Mouse (Mus musculus) left cerebral cortex, postnatal 4 days (tissue): Measurements from ENCODE around the gene Gcnt2. TPM values are rescaled to one million over a fixed set of nuclear protein-coding genes. Genes with fewer than 3 reads are reported as not detected.

Source experiments
- DNase-seq: peaks from one replicate; pipeline ENCODE4 v3.0.0-alpha.2; 2022
- intact Hi-C: fragments of 180-260 bp; cut with DNase I; formaldehyde crosslinking; loops from one replicate; pipeline ENCODE4 v1.15.1; 2025
- total RNA-seq, 2 experiments: library from RNA; stranded (reverse); gene quantifications; 2 replicates each; pipeline ENCODE4 v1.2.3; 2021

Gene Gcnt2
- total RNA-seq, result 10 to 100 TPM; 10.7 to 11.7 TPM

DNA sequence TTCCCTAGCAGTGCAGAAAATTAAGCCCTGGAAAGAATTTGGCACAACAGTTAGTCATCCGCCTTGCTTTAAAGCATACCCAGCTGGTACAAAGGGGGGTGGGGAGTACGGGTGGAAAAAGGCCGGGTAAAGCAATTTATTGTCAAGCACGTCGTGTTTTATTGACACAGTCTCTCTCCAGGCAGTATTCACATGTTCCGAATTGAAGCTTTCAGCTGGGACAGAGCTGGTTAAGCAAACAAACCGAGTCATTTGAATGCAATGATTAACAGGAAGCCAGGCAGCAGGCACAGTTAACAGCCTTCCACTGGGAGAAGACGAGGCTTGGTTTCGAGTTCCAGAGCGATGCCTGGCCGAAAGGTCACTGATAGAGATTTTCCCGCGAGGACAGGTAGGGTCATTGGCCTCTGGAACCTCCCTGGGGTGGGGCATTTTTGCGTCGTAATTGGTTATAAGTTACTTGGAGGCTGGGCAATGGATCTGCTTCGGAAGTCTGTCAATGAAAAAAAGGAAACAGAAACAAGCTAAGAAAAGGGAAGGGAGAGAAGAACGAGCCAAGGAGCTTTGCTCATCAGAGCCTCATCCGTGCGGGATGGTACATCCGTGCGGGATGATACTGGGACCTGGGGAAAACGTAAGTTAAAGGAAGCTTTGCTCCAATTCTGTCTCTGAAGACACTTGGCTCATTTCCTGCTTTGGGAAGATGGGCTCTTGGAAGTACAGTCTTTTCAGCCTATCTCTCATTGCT is at the start of gene Gcnt2:
Gene Gcnt2 (plus strand): TSS at position 103 of the 748 bp plus-strand sequence.
- no peak for DNase-seq
- intact Hi-C loops, result no loop called here

DNA sequence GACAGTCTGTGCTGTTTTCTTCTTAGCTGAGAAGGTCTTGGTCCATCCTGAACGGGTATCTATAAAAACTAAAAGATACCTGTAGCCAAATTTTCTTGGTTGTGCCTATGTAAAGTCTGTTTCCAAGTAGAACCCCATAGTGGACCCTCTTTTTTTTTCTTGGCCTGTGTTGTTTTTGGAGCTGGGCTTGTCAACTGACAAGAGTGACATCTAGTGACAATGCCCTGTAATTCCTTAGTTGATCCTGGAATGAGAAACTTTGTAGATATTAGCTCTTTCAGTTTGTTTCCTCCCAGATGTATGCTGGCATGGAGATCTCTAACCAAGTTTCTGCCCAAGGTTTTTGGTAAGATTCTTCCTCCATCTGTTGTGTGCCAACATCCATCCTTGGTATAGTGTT is 38.9 kb upstream of the Gcnt2 start:
- no peak for DNase-seq
- intact Hi-C loops, result no loop called here

- no peak for DNase-seq
- intact Hi-C loops, result no loop called here
Observed at GRCm38 (mm10) chr13:40821911-40822310, 37.6 kb upstream of the Gcnt2 start.

GRCm38 (mm10) chr13:40841146-40841787 is 18.3 kb upstream of the Gcnt2 start:
- DNase-seq, result no peak
- intact Hi-C loops, result loop anchor here (5.0 to 10.0 kb wide), 2 partner anchors 161 to 394 kb away; partner anchors contain the start of gene Pak1ip1

DNA sequence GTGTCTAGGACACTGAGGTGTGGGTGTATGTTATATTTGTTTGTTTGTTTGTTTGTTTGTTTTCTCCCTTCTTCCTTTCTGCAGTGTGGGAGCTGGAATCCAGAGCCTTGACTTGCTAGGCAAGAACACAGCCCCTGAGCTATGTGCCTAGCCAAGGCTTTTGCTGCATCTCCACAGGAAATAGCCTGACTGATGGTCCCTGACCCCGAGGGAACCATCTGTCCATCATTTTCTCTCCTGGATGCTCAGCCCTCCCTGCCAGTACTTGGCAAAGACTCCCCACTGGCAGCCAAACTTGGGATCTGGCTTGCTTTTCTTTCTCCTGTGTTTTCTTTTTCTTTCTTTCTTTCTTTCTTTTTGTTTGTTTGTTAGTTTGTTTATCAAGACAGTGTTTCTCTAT is 17.4 kb upstream of the Gcnt2 start:
- DNase-seq, result no peak
- intact Hi-C loops, result loop anchor here (5.0 to 10.0 kb wide), 2 partner anchors 160 to 393 kb away; partner anchors contain the start of gene Pak1ip1

GRCm38 (mm10) chr13:40843418-40844067 is 16.0 kb upstream of the Gcnt2 start:
- DNase-seq, result peak; percentile 71
- intact Hi-C loops, result loop anchor here (5.0 to 10.0 kb wide), 2 partner anchors 159 to 391 kb away; partner anchors contain the start of gene Pak1ip1

DNA sequence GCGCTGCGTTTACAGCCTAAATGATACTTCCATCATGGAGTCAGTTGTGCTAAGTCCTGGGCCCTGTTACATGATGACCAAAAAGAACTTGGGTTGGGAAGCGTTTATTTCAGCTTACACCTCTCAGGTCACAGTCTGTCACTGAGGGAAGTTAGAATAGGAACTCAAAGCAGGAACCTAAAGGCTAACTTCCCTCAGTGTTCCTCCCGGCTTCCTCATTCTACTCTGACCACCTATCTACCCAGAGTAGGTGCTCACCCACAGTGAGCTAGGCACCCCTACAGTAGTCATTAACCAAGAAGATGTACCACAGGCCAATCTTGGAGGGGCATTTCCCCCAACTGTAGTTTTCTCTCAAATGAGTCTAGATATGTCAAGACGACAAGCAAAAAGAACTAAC is 15.4 kb upstream of the Gcnt2 start:
- intact Hi-C loops, result loop anchor here (5.0 to 10.0 kb wide), 2 partner anchors 158 to 391 kb away; partner anchors contain the start of gene Pak1ip1
- no peak for DNase-seq

GRCm38 (mm10) chr13:40845951-40846350 is 13.6 kb upstream of the Gcnt2 start:
- DNase-seq, result no peak
- intact Hi-C loops, result loop anchor here (5.0 to 10.0 kb wide), 2 partner anchors 141 to 389 kb away; no protein-coding TSS in a partner anchor

DNA sequence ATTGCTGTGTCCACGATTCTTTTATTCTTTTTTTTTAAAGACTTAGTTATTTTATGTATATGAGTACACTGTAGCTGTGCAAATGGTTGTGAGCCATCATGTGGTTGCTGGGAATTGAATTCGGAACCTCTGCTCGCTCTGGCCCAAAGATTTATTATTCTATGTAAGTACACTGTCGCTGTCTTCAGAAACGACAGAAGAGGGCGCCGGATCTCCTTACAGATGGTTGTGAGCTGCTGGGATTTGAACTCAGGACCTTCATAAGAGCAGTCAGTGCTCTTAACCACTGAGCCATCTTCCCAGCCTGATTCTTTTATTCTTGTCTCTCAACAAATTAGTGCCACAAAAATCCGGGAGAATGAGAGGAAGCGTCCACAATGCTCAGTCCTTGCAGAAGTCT is 13.2 kb upstream of the Gcnt2 start:
- intact Hi-C loops, result loop anchor here (5.0 to 10.0 kb wide), 2 partner anchors 141 to 388 kb away; no protein-coding TSS in a partner anchor
- DNase-seq, result no peak

- no peak for DNase-seq
- intact Hi-C loops, result loop anchor here (5.0 to 10.0 kb wide), 2 partner anchors 139 to 387 kb away; no protein-coding TSS in a partner anchor
Observed at GRCm38 (mm10) chr13:40847898-40848297, 11.7 kb upstream of the Gcnt2 start.

- intact Hi-C loops, result no loop called here
- DNase-seq, result no peak
Observed at GRCm38 (mm10) chr13:40850686-40851085, 8.9 kb upstream of the Gcnt2 start.

DNA sequence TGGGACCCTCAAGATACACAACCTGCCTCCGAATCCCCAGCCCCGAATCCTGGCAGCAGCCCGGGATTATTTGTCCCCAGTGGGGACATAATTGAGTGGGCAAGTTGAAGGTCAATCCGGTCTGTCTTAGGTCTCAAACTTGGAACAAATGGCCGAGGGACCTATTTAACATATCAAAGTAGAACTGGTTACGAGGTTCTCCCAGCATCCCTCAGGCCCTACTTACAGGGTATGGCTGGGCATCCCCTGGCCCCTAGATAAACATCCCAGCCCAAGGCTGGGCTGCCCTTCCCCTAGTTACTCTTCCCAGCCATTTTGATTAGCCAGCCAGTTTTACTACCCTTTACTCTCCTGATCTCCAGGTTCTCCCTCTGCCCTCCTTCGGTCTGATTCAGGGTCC is 8.3 kb upstream of the Gcnt2 start:
- intact Hi-C loops, result no loop called here
- no peak for DNase-seq

GRCm38 (mm10) chr13:40851961-40852360 is 7.6 kb upstream of the Gcnt2 start:
- intact Hi-C loops, result no loop called here
- DNase-seq, result no peak

GRCm38 (mm10) chr13:40852791-40853190 is 6.8 kb upstream of the Gcnt2 start:
- no peak for DNase-seq
- intact Hi-C loops, result no loop called here

DNA sequence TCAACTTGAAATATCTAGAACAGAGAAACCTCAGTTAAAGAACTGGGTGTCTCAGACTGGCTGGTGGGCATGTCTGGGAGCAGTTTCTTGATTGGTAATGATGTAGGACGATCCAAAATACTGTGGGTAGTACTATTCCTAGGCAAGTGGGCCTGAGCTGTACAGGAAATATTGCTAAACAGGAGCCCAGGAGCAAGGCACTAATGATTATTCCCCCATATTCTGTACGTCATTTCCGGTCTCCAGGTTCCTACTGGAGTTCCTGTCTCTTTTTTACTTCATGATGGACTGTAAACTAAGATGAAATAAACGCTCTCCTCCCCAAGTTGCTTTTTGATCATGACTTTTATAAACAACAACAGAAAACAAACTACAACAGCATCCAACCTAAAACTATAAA is 5.7 kb upstream of the Gcnt2 start:
- intact Hi-C loops, result no loop called here
- no peak for DNase-seq

GRCm38 (mm10) chr13:40854451-40855058 is 5.0 kb upstream of the Gcnt2 start:
- DNase-seq, result no peak
- intact Hi-C loops, result no loop called here

DNA sequence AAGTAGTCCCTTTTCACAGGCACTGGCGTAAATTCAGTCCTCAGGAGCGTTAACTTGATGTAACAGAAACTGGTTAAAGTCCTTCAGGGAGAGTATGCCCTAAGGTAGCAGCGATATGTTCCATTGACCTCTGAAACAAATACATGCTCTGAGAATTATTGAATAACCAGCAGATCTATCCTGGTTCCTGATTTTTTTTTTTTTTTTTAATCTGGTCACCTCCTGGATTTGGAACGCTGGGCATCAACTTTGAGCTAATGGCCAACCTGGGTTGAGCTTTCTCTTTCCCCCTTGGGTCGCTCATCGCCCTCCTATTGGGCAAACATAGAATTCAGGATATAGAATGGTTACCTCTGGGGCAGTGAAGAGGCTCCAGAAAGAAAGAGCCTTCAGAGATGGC is 4.3 kb upstream of the Gcnt2 start:
- intact Hi-C loops, result no loop called here

DNA sequence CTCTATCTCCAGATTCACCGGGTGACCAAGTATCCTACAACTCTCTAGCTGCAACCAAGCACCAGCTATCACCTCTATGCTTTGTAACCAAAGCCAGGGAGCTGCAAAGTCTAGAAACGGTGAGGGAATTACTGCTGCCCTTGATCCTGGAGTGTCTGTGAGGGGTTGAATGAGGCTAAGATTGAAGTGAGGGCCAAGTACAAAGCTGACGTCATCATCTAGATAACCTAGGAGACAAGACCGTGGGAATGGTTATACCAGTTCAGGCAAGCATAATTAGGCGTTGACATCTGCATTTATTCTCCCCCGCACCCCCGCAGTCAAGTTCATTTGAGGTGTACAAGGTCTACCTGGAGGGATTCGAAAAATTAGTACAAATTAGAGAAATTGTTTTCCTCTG is 2.8 kb upstream of the Gcnt2 start:
- intact Hi-C loops, result no loop called here
- DNase-seq, result no peak

More for the DNA sequence above, 4.3 kb upstream of the Gcnt2 start:
- DNase-seq, result no peak

- DNase-seq, result no peak
- intact Hi-C loops, result no loop called here
Observed at GRCm38 (mm10) chr13:40857281-40857818, 2.2 kb upstream of the Gcnt2 start.

GRCm38 (mm10) chr13:40859225-40859624 is 329 bp upstream of the Gcnt2 start:
- no peak for DNase-seq
- intact Hi-C loops, result no loop called here

- intact Hi-C loops, result no loop called here
- no peak for DNase-seq
Observed at GRCm38 (mm10) chr13:40863006-40863405, 3.5 kb downstream of the Gcnt2 start.
